Mouse (Mus musculus) megakaryocyte-erythroid progenitor cell, adult 5-6 weeks (primary cell): Measurements from ENCODE around the gene Efl1. TPM values are rescaled to one million over a fixed set of nuclear protein-coding genes. Genes with fewer than 3 reads are reported as not detected.
A peak's percentile ranks its signal among the peaks of the same experiment; 100 is the strongest.

Source experiments
- ATAC-seq: replicated peaks from 2 replicates; pipeline ENCODE4 v1.8.0; 2016; ENCODE audit warnings: mild to moderate bottlenecking, inconsistent platforms; ENCODE audit not compliant: severe bottlenecking, poor library complexity, low FRiP score, low TSS enrichment
- total RNA-seq, 2 experiments: library from RNA; stranded (forward) in 1 of 2; stranded (reverse) in 1 of 2; fragments of 200-1000, 215-1000 nt in 1 of 2; fragments of >200 nt in 1 of 2; fragmentation: Nextera tagmentation in 1 of 2; gene quantifications; 2 replicates each; pipeline ENCODE4 v1.2.3; 2014 to 2017

Gene Efl1
- 26.1 and 34.3 TPM in 2 replicates for total RNA-seq (2014; fragmentation: Nextera tagmentation)
- 31.0 and 34.6 TPM in 2 replicates for total RNA-seq (2017)

DNA sequence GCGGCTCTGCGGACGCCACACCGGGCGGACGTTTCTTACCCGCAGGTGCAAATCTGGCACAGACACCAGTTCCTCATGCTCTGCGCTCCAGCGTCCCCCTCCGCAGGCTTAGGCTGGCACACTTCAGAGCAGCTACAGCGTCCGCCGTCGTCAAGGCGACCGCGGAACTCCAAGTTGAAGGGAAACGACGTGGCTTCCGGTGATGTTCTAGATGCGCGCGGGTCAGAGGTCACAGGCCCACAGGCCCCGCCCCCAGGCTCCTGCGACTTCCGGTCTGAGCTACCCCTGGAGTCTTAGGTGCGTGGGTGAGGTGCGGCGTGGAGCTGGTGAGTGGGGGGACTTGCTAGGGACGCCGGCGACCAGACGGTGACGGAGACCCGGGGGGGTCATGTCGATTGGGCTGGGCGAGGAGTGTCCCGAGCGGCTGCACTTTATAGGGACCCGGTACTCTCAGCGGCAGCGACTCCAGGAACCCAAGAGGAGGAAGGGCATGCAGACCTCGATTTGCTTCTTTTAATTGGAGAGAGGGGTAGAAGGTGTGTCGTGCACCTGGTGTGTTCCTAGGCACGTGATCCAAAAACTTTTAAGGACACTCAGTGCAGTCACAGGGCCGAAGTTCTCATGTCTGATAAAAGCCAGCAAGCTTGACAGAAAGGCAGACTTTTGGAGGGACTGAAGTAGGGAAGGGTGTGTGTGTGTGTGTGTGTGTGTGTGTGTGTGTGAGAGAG, at the start of gene Efl1, which contains the start of gene Saxo2:
Efl1 (plus strand) TSS at position 262 of the 728 bp plus-strand sequence.
Saxo2 (minus strand) TSS at position 176 of the 728 bp plus-strand sequence.
- ATAC-seq, result peak; percentile 100

DNA sequence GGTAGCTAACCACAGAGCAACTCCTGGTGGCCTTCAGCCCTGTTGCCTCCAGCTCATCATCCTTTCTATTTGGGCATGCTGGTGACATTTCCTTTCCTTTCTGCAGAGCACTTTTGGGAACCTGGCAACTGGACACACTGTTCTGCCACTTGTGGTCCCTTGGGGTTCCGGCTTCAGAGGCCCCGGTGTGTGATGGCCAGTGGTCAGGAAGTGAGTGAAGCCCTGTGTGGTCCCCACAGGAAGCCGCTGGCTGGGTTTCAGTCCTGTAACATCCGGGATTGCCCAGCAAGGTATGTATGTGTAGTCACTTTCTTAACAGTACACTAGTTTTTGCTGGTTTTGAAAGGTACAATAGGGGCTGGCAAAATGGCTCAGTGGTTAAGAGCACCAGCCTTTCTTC, 46.4 kb upstream of the Efl1 start:
- ATAC-seq, result no peak

- ATAC-seq, result no peak
Measured at GRCm38 (mm10) chr7:82605425-82605824, 43.0 kb upstream of the Efl1 start.

DNA sequence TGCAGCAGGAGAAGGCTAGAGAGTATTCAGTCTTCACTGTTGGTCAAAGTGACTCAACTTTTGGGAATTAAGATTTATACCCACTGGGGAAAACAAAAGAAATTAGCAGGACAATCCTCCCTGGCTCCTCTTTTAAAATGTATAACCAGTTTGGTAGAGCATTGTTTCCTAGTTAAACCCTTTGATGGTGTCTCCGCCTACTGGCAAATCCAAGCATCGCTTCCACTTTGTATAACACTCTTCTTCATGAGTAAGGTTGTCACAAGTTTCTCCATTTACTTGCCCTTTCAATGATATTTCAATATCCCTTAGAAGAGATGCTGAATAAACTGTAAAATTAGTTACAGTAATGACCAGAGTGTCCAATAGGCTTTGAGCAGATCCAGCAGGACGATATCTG, 38.8 kb upstream of the Efl1 start:
- no peak for ATAC-seq

- ATAC-seq, result peak; percentile 85
Measured at GRCm38 (mm10) chr7:82625342-82625741, 23.1 kb upstream of the Efl1 start.

DNA sequence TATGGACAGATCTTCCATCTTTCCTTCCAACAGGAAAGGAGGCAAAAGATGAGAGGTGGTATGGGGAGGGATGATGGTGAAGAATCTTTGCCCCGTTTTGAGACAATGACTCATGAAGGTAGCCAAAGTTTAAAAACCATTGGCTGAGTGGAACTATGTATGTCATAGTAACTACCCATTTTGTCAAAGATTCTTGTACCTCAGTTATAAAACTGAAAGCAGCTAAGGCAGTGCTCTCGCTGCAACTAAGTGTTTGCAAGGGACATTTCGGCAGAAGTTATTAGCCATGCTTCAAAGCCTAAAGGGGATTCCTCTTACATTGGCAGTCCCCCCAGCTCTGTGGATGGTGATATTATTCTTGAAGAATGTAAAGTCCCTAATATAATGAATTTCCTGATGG, 1.2 kb upstream of the Efl1 start:
- ATAC-seq, result no peak

- ATAC-seq, result no peak
Measured at GRCm38 (mm10) chr7:82647909-82648308, 505 bp upstream of the Efl1 start.

DNA sequence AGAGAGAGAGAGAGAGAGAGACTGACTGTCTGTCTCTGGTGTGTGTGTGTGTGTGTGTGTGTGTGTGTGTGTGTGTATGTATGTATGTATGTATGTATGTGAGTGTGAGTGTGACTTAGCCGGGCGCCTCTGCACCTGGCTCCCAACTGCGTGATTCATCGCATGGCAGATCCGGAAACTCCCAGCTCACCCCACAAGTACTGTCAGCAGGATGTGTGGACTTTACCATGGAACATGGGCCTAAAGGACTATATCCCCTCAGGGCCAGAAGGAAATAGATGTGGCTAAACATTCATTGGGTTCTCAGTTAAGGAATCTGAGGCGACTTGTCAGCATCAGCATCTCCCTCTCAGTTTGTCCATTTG, 649 bp downstream of the Efl1 start:
- ATAC-seq, result no peak

- no peak for ATAC-seq
Measured at GRCm38 (mm10) chr7:82664604-82665003, 16.2 kb downstream of the Efl1 start.

- no peak for ATAC-seq
Measured at GRCm38 (mm10) chr7:82676001-82676400, 27.6 kb downstream of the Efl1 start.

GRCm38 (mm10) chr7:82676834-82677233, 28.4 kb downstream of the Efl1 start:
- no peak for ATAC-seq

DNA sequence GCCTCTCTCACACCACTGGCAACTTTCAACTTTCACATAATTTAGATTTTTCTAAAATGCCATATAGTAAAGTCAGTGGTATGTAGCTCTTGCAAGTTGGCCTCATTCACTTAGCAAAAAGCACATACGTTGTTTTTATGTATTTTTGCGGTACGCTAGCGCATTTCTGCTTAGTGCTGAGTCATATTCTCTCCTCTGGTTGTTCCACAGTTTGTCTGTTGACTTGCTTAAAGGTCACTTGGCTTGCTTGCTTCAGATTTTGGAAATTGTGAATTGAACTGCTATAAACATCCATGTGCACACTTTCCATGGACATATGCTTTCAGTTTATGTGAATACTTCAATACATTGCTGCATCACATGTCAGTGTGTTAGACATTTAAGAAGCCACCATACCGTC, 31.5 kb downstream of the Efl1 start:
- no peak for ATAC-seq

GRCm38 (mm10) chr7:82688736-82689135, 40.3 kb downstream of the Efl1 start:
- 0 out of 2 replicates have a peak, but pooled peaks have one; percentile 25 for ATAC-seq

GRCm38 (mm10) chr7:82691021-82691738, 42.8 kb downstream of the Efl1 start:
- ATAC-seq, result peak; percentile 82

- peak; percentile 76; the same call in 1 of the 2 replicates for ATAC-seq
Measured at GRCm38 (mm10) chr7:82697668-82698067, 49.3 kb downstream of the Efl1 start.

- peak; percentile 42 for ATAC-seq
Measured at GRCm38 (mm10) chr7:82698968-82699367, 50.6 kb downstream of the Efl1 start.

DNA sequence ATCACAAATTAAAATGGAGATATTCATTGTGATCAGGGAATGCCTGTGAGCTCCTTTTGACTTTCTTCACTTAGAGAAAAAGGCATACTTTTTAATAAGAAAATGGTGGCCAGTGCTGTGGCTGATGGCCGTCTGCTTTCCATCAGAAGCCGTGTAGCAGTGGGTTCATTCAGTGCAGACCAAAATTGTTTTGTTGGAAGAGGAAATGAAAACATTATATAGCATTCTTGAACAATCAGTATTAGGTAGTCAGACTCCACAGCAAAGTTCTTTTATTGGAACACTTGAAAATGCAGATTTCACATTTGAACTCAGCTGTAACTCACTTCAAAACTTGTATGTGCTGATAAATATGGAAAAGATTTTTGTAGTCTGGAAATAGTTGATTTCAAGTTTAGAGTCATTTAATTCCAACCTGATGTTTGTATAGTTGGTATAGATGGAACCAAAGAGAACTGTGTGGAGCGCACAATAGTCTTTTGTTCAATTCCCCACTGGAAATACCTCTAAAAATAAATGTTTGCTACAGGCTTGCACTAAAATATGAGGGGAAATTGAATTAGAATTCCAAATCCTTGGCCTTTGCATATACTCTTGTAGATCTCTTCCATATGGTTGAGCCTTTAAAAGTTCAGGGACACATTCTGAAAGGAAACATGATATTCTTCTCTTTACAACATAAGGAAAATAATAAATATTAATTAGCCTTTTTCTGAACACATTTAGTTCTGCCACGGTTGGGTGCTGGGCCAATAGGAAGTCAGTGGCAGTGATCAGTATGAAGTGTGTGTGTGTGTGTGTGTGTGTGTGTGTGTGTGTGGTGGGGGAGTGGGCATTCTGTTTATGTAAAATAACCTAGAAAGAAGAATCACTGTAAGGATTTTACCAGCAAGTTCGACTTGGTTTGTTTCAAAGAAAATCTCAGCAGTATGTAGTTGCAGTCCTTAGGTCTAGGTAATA, 54.2 kb downstream of the Efl1 start:
- ATAC-seq, result no peak

DNA sequence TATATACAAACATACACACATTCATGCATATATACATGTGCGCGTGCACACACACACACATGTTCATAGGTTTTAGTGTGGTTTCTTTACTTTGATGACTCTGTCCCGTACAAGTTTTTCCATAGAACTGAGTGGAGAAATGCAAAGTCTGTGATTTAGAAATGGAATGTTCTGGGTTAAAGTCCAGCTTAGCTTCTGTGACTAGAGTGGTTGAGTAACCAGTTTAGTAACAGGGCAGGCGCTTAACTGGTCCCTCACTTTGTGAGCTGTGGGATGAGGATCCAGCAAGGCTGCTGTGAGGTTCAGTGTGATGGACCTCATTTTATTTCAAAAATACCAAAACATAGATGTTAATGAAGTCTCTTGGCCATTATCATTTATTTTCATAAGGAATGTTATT, 60.8 kb downstream of the Efl1 start:
- no peak for ATAC-seq

DNA sequence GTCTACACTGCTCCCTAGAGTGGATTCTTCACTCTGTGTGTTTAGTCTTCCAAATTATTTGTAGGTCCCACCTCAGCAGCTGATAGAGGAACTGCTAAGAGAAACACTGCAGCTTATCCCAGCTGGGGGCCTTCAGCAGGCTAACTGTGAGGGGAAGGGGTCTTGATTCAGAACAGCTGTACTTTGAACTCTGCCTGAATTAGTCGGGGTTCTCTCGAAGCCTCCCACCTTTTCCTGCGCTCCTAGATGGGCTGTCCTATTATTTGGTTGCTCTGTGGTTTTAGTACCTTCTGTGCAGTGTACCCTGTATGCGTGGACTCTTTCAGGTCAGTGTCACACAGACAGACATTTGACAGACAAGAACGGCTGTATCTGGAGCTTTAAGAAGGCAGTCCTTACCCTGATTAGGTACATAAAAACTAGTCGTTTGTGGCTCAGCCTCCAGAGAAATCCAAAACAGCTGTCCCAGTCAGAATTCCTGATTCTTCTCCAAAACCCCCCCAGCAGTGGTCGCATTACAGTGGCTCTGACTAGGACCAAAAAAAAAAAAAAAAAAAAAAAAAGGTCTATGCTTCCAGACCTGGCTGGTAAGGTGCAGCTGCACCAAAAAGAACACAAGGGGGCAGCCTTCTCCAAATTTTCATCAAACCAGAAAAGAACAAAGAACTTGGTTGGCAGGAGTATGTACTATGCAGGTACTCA, 66.9 kb downstream of the Efl1 start:
- peak; percentile 79 for ATAC-seq
